Mouse (Mus musculus) forebrain, embryonic 10.5 days (tissue): Measurements from ENCODE around the gene Vash1. TPM values are rescaled to one million over a fixed set of nuclear protein-coding genes. Genes with fewer than 3 reads are reported as not detected.

Source experiments
- DNase-seq: peaks from one replicate; pipeline ENCODE4 v3.0.0-alpha.2; 2017; ENCODE audit warnings: low spot score; ENCODE audit errors: extremely low spot score
- H3K27ac ChIP-seq: fragments of 300-500 bp; sonication (generic); 2 replicates; pipeline ENCODE4 v1.5.1; 2016; ENCODE audit warnings: mild to moderate bottlenecking
- H3K27me3 ChIP-seq: fragments of 300-500 bp; sonication (generic); 2 replicates; pipeline ENCODE4 v1.6.1; 2016; ENCODE audit warnings: mild to moderate bottlenecking; ENCODE audit not compliant: poor library complexity, severe bottlenecking
- H3K36me3 ChIP-seq: fragments of 300-500 bp; sonication (generic); replicated peaks from 2 replicates; pipeline ENCODE4 v1.6.1; 2016; ENCODE audit warnings: mild to moderate bottlenecking, moderate library complexity
- H3K4me1 ChIP-seq: fragments of 300-500 bp; sonication (generic); 2 replicates; pipeline ENCODE4 v1.6.1; 2016
- H3K4me3 ChIP-seq: fragments of 300-500 bp; sonication (generic); 2 replicates; pipeline ENCODE4 v1.5.1; 2016; ENCODE audit warnings: mild to moderate bottlenecking, moderate library complexity
- H3K9me3 ChIP-seq: fragments of 300-500 bp; sonication (generic); 2 replicates; pipeline ENCODE4 v1.6.1; 2016; ENCODE audit warnings: mild to moderate bottlenecking, moderate library complexity
- WGBS: fragments of 180-500 bp; shearing (Covaris S2); methylation state at CpG from one replicate; pipeline ENCODE4 v1.1.7; 2016; 5-methylcytosine and 5-hydroxymethylcytosine counted together
- polyA plus RNA-seq: library from polyadenylated mRNA; unstranded; fragments of >200 nt; fragmentation: Nextera tagmentation; extraction: Ambion mirVana; gene quantifications from 2 replicates; pipeline ENCODE4 v1.2.1, GENCODE M21; 2016

The Vash1 gene
- polyA plus RNA-seq, 1 experiment from 2014 or later: 15.6 TPM

DNA sequence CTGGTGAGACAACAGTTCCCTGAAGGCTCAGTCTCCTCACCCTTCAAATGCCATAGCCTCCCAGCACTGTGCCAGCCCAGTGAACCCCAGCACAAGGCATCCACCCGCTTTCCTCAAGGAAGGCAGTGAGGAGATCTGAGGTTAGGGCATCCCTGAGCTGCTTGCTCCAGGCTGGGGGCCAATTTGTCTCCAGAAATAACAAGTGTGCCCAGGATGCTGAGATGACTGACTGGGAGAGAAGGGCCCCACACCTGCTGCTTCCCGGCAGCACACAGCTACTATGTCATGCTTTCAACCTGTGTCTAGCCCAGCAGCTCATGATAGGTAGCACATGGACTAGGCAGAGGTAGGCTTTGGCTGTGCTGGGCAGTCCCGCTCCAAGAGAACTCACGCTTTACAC lies 23.0 kb downstream of the Vash1 start:
- 90% methylated on average over 4 of the region's 4 CpGs for WGBS
- H3K27ac ChIP-seq: peak overlapping the region; percentile 70; the same call in 1 of the 2 replicates

DNA sequence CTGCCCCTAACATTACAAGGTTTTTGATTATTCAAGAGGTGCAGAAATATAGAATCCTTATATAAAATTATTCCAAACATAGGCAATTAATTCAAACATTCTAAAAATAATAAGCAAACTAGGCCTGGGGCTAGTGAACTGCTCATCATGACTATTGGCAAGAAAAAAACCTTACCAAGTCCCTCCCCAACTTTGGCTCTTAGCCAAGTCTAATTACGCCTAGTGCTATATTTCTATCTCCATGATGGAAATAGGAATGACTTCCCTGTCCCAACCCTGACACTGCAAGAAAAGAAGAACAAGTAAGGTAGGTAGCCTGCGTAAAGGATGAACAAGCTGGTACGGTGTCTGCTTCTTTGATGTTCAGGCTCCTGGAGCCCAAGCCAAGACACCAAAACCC lies 24.2 kb downstream of the Vash1 start:
- Histone ChIP-seq H3K4me3 (no peak overlapping the region), H3K36me3 (peaks cover 22% of the 10 kb centered on the region), H3K4me1 (peaks cover 37% of the 10 kb centered on the region), H3K27me3 (no peaks in the 10 kb centered on the region), H3K27ac (no peak overlapping the region), H3K9me3 (peaks cover 4% of the 10 kb centered on the region; the same call in 1 of the 2 replicates)
- no peak for DNase-seq
- 96% methylated on average over 3 of the region's 3 CpGs for WGBS

More for the DNA sequence above, 23.0 kb downstream of the Vash1 start:
- no peak for DNase-seq
- Histone ChIP-seq H3K27me3 (no peaks in the 10 kb centered on the region), H3K9me3 (peaks cover 12% of the 10 kb centered on the region; the same call in 1 of the 2 replicates), H3K4me3 (no peak overlapping the region), H3K4me1 (peaks cover 37% of the 10 kb centered on the region), H3K36me3 (peaks cover 32% of the 10 kb centered on the region)

DNA sequence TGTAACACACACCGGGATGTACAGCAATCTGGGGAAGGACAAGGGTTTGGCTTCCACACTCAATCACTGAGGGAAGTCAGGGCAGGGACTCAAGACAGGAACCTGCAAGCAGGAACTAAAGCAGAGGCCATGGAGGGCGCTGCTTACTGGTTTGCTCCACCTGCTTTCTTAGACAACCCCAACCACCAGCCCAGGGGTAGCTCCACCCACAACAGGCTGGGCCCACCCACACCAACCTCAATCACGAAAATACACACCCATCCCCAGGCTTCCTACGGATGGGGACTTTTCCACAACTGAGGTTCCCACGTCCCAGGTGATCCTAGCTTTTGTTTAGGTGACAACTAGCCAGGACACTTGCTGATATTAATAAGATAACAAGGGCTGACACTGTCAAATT lies 27.3 kb downstream of the Vash1 start:
- H3K27me3 ChIP-seq: no peaks in the 10 kb centered on the region
- 88% methylated on average over 5 of the region's 5 CpGs for WGBS
- no peak overlapping the region for H3K27ac ChIP-seq
- H3K36me3 ChIP-seq: peaks cover 22% of the 10 kb centered on the region
- H3K9me3 ChIP-seq: no peaks in the 10 kb centered on the region
- no peak for DNase-seq
- H3K4me3 ChIP-seq: no peak overlapping the region
- peaks cover 14% of the 10 kb centered on the region for H3K4me1 ChIP-seq

- 78% methylated on average over 5 of the region's 5 CpGs for WGBS
- Histone ChIP-seq H3K4me3 (no peak overlapping the region), H3K27me3 (no peaks in the 10 kb centered on the region), H3K27ac (no peak overlapping the region), H3K4me1 (no peaks in the 10 kb centered on the region), H3K36me3 (peaks cover 4% of the 10 kb centered on the region; the same call in 1 of the 2 replicates), H3K9me3 (no peaks in the 10 kb centered on the region)
- no peak for DNase-seq
Observed at GRCm38 (mm10) chr12:86714026-86714425, 35.5 kb downstream of the Vash1 start.

DNA sequence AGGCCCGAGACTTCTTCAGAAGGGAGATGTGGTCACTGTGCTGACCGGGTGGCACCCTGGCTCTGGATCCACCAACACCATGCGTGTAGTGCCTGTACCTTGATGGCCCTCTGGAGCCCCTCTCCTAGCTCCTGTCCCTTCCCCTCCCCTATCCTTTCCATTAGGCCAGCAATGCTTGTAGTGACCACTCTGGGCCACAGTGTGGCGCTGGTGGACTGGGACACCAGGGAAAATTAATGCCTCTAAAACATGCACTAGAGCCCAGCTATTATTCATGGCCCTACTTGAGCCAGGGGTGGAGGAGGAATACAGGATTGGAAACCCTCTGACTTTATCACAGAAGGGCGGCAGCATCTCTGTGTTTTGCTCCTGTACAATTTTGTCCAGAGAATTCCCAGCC lies 36.9 kb downstream of the Vash1 start:
- peaks cover 8% of the 10 kb centered on the region for H3K36me3 ChIP-seq
- DNase-seq: peak; percentile 71
- 39% methylated on average over 5 of the region's 5 CpGs for WGBS
- no peak overlapping the region for H3K27ac ChIP-seq
- no peak overlapping the region for H3K4me3 ChIP-seq
- H3K9me3 ChIP-seq: no peaks in the 10 kb centered on the region
- H3K4me1 ChIP-seq: no peaks in the 10 kb centered on the region
- no peaks in the 10 kb centered on the region for H3K27me3 ChIP-seq

- Histone ChIP-seq H3K27ac (no peak overlapping the region), H3K9me3 (no peaks in the 10 kb centered on the region), H3K27me3 (no peaks in the 10 kb centered on the region), H3K36me3 (peaks cover 10% of the 10 kb centered on the region), H3K4me1 (no peaks in the 10 kb centered on the region), H3K4me3 (no peak overlapping the region)
- no peak for DNase-seq
- 94% methylated on average over 11 of the region's 11 CpGs for WGBS
Observed at GRCm38 (mm10) chr12:86716962-86717361, 38.5 kb downstream of the Vash1 start.

DNA sequence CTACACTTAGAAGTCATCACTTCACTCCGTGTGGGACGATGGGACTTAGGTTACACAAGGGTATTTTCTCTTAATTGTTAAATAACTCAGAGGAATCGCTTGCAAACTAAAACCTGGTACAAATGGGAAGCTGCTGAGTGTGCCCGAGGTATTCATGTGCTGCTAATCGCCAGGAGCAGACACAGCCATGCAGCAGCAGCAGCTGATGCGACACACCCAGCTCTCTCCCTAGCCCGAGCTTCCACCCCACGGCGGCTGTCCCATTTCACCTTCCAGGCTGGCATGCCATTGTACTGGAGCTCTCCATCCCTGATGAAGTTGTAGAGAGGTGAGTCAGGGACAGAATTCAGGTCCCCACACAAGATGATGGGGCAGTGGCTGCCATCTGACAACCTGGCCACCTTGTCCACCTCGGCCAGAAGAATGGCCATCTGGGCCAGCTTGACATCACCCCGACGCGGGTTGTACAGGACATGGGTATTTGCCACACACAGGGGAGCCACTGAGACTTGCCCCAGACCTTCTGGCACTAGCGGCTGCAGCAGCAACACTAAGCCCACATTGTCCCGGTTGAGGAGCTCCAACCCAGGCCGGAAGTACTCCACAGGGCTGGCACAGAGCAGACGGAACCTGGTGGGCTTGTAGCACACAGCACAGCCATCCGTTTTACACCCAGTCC lies 41.6 kb downstream of the Vash1 start:
- no peak overlapping the region for H3K27ac ChIP-seq
- peaks cover 10% of the 10 kb centered on the region; the same call in 1 of the 2 replicates for H3K4me1 ChIP-seq
- H3K27me3 ChIP-seq: 0 out of 2 replicates have a peak, but pooled peaks cover 4% of the 10 kb centered on the region
- no peak for DNase-seq
- H3K9me3 ChIP-seq: no peaks in the 10 kb centered on the region
- peaks cover 14% of the 10 kb centered on the region for H3K36me3 ChIP-seq
- WGBS: 89% methylated on average over 18 of the region's 18 CpGs
- no peak overlapping the region for H3K4me3 ChIP-seq

- Histone ChIP-seq H3K4me1 (peaks cover 22% of the 10 kb centered on the region; the same call in 1 of the 2 replicates), H3K4me3 (no peak overlapping the region), H3K27ac (no peak overlapping the region), H3K9me3 (no peaks in the 10 kb centered on the region), H3K36me3 (peaks cover 14% of the 10 kb centered on the region), H3K27me3 (0 out of 2 replicates have a peak, but pooled peaks cover 4% of the 10 kb centered on the region)
- DNase-seq: no peak
- WGBS: 93% methylated on average over 5 of the region's 5 CpGs
Observed at GRCm38 (mm10) chr12:86721453-86721852, 43.0 kb downstream of the Vash1 start.

DNA sequence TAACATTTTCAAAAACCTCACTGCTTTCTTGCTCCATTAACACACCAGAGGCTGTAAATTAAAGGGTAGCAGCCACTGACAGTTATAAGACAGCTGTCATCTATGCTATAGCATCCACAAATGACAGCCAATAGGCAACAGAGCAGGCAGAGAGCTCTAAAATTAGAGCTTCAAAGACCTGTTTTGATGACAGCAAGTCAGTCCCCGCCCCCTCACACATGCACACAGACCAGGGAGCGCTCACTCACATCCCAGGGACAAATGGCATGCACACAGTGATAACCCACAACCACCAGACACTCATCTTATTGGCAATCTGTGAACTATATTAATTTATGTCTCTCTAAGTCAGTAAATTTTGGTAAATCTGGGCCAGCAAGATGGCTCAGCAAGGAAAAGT lies 45.8 kb downstream of the Vash1 start:
- Histone ChIP-seq H3K4me3 (no peak overlapping the region), H3K9me3 (no peaks in the 10 kb centered on the region), H3K27me3 (0 out of 2 replicates have a peak, but pooled peaks cover 4% of the 10 kb centered on the region), H3K27ac (no peak overlapping the region), H3K36me3 (peaks cover 11% of the 10 kb centered on the region; the same call in 1 of the 2 replicates), H3K4me1 (peaks cover 22% of the 10 kb centered on the region; the same call in 1 of the 2 replicates)
- 84% methylated on average over 2 of the region's 2 CpGs for WGBS
- DNase-seq: no peak

DNA sequence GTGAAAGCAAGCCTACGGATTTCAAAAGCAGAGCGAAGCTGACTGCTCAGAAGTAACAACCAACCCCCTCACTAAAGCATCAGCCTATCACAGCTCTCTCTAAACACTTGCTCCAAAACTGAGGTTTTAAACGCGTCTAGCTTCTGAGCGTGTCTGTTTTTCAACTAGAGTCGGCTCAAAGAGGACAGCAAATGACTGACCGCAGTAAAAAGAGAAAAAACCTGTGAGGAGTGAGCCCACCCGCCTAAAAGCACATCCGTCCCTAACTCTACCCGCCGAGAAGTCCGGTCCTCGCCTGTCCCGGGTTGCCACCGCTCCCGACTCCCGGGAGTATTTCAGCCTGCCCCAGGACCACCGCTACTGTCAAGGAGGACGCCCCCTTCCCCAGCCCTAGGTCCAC lies 47.2 kb downstream of the Vash1 start:
- 0 out of 2 replicates have a peak, but pooled peaks cover 4% of the 10 kb centered on the region for H3K27me3 ChIP-seq
- H3K9me3 ChIP-seq: no peaks in the 10 kb centered on the region
- WGBS: under 1% methylated on average over 19 of the region's 19 CpGs
- no peak for DNase-seq
- H3K36me3 ChIP-seq: peaks cover 4% of the 10 kb centered on the region; the same call in 1 of the 2 replicates
- peaks cover 22% of the 10 kb centered on the region; the same call in 1 of the 2 replicates for H3K4me1 ChIP-seq
- H3K27ac ChIP-seq: peak overlapping the region; percentile 88
- peak overlapping the region; percentile 86 for H3K4me3 ChIP-seq

GRCm38 (mm10) chr12:86726120-86726640 lies 47.7 kb downstream of the Vash1 start, which contains the start of gene Angel1:
Angel1 (minus strand) TSS chr12:86726460.
- under 1% methylated on average over 44 of the region's 44 CpGs for WGBS
- H3K27ac ChIP-seq: peak within 1 kb of the TSS; percentile 88

DNA sequence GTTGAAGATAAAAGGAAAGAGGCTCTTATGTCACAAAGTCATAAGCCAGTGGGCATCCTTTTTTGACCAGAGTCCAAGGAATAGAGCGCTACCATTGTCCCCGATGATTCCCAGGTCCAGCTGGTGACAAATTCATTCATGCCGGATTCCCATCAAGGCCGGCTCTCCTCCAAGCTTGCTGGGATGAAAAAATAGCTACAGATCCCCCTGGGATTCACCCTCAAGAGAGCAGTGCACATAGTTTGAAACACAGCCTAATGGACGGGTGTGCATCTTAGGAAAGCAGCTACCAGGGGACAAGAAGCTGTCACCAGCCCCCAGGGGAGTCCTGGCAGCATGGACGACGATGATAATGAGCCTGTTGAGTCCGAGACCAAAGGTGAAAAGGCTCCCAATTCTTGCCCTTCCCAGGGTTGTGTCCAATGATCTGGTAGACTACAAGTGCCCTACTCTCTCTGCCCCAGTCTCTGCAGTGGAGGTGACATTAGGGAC lies 55.9 kb downstream of the Vash1 start, which contains the start of gene Lrrc74a:
TSS of gene Lrrc74a (plus strand) at position 51 of the 492 bp plus-strand sequence.
- H3K36me3 ChIP-seq: no peaks in the 10 kb centered on the region
- H3K4me1 ChIP-seq: no peaks in the 10 kb centered on the region
- H3K27me3 ChIP-seq: no peaks in the 10 kb centered on the region
- DNase-seq: no peak
- H3K27ac ChIP-seq: no peak within 1 kb of the TSS
- no peaks in the 10 kb centered on the region for H3K9me3 ChIP-seq
- H3K4me3 ChIP-seq: no peak within 1 kb of the TSS
- WGBS: 87% methylated on average over 8 of the region's 8 CpGs

More at GRCm38 (mm10) chr12:86726120-86726640, 47.7 kb downstream of the Vash1 start, which contains the start of gene Angel1:
- H3K4me3 ChIP-seq: peak within 1 kb of the TSS; percentile 86
- no peaks in the 10 kb centered on the region for H3K9me3 ChIP-seq
- peaks cover 22% of the 10 kb centered on the region; the same call in 1 of the 2 replicates for H3K4me1 ChIP-seq
- H3K27me3 ChIP-seq: 0 out of 2 replicates have a peak, but pooled peaks cover 4% of the 10 kb centered on the region
- H3K36me3 ChIP-seq: peaks cover 4% of the 10 kb centered on the region; the same call in 1 of the 2 replicates
- peak; percentile 97 for DNase-seq
